Mouse (Mus musculus): ENCODE measurements around the gene H3f3b.
"Not testable (repeated sequence)": the region's sequence is repeated elsewhere in the genome, so short reads cannot be mapped to it uniquely, and the experiment has no call there.

H3f3b gene

DNA sequence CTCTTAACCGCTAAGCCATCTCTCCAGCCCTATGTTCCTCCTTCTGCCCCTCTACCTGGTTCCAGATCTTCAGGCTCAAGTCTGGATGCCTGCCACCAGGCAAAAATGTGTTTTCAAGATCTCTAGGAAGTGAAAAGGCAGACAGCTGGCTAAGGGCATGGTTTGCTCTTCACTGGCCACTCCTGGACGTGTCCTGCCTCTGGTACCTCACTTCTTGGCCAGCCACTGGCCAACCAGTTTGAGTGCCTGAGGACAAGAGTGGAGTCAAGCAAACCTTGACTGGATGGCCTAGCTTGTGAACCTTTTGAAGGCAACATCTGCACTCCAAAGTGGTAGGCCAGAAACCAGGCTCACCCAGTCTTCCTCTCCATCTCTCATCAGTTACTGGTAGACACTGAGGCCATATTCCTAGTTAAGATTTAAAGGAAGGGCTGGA lies 7.8 kb downstream of the H3f3b start:
- no peak for DNase-seq

DNA sequence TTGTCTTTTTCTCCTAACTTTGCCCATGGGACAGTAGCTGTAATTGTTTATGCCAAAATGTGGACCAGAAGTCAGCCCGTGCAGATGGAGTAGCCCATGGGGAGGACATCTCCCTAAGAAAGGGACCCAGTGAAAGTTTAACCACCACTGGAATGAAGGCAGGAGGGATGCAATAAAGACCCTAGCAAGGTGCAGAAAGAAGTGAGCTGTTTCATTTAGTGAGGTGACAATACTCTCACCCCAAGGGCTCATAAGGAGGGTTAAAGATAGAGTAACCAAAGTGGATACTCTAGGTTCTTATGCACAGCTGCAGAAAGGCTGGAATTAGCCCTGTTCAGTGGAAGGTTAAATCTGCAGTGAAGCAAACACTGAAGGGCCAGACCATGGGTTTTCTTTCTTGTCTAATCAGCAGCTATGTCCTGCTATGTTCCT lies 8.4 kb downstream of the H3f3b start:
- DNase-seq: no peak

DNA sequence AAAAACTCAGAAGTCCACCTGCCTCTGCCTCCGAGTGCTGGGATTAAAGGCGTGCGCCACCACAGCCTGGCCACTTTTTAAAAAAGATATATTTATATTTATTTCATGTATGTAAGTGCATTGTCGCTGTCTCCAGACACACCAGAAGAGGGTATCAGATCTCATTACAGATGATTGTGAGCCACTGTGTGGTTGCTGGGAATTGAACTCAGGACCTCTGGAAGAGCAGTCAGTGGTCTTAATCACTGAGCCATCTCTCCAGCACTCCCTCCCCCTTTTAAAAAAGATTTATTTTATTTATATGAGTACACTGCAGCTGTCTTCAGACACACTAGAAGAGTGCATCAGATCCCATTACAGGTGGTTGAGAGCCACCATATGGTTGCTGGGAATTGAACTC lies 8.9 kb downstream of the H3f3b start:
- not testable (repeated sequence) for DNase-seq

DNA sequence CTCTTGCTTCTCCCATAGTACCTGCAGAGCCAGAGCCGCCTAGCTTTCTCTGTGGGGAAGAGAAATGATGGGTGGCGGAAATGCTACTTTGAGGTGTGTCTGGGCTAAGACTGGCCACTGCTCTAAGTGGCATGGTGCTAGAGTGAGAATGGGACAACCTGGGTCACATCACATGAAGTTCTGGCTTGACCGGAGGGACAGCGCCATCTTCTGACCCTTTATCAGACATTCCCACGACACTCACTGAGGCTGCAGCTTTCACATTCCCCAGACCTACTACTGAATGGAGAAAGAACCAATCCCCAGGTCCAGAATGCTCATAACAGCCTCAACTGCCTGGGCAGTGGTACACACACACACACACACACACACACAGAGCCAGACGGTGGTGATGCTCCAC lies 9.7 kb downstream of the H3f3b start:
- no peak for DNase-seq

DNA sequence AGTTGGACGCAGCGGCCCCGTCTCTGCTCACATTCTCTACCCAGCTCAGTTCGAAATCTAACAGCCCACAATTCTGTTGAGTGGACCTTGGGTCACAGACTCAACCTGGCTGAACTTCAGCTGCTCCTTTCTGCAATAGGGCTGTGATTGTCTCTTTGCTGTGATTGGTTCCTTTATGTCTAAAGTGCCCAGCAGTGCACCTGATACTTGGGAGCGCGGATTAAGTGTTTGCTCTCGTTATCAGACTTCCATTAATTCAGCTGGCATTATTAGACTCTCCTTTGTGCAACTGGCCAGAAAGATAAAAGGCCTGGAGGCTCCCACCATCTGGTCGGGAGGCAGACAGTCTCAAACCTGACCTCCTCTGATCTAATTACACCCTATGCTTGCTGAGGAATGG lies 12.9 kb downstream of the H3f3b start:
- DNase-seq: no peak

DNA sequence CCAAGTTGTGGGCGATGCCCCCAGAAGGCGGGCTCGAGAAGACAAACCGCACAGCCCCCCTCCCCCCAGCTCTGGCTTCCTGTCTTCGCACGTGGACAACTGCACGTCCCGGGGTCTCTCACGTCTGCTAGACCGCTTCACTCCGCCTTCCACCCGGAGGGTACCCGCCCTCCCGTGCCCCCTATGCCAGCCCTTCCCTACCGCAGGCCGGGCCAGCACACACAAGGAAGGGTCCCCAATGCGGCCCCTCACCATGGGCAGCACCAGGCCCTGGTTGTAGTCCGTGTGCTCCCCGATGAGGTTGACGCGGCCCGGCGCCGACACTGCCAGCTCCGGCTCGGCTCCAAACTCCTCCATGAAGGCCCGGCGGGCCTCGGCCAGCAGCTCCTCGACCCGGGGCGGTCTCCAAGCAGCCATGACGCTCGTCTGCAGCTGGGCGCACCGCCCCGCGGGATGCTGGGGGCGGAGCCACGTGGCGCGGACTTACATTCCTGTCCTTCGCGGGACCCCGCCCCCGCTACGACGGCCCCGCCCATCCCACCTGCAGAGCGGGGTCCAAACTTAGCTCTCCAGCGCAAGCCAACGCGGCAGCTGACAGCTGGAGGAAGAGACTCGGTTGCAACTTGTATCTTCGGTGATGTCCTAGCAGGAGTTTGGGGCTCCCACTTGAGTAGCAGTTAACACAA lies 15.4 kb downstream of the H3f3b start, which contains the start of gene Galk1:
Gene Galk1, minus strand, starts transcription at position 458 of the 686 bp plus-strand sequence.
- DNase-seq: peak; percentile 92

DNA sequence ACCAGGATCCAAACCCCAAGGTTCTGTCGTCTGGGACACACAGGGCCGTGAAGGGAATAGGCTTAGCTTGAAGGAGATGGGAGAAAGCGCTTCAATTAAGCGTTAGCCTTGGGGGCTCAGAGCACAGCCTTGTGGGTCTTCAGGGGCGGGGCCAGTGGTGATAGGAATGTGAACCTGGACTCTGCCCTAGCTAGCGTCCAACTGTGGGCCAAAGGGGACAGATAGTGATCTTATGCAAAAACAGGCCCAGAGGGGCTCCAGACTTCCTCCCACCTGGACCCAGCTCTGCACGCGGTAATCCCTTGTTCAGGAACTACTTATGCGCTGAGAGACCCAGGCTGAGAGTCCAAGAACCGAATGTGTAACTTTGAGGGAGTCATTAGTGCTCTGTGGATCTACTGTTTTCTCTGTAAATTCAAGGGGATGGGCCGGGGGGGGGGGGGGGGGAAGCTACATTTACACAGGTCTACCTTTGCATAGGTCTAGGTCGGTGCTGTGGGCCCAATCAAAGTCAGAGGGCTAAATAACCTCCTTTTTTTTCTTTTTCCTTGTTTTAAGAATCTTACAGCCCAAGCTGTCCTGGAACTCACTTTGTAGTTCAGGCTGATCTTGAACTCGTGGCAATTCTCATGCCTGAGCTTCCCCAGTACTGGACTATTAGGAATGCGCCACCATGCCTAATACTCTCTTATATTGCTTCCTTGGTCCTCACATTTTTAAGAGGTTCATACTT lies 16.1 kb downstream of the H3f3b start:
- DNase-seq: no peak

DNA sequence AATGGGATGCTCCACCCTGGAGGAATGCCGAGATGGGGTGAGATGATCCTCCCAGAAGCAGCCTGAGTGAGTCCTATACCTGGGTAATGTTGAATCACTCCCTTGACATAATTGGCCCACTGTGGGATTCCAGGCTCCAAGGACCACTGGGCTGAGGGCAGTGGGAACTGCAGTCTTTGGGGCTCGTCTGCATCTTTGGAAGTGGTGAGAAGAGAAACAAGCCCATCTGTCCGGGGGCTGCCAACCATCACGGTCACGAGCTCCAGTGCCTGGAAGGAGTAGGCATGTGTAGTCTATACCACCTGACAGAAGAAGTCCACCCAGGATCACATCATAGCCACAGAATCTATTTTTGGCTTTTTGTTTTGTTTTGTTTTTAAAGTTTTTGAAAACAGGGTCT lies 16.8 kb downstream of the H3f3b start:
- no peak for DNase-seq

DNA sequence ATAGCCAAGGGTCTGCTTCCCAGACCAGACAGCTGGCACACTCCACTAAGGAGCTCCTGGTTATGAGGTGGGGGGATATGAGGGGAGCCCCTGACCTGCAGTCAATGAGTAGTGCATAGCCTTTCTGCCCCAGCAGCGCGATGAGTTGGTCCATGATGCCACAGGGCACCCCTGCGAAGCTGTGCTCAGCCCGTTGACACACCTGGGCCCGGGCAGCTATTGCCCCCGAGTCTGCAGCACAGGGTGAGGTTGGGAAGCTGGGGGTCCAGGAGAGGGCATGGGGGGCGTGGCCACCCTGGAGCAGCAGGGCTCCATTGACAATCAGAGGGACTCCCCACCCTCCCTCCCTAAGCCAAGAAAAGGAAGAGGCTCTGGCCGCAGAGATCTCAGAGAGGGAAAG lies 17.6 kb downstream of the H3f3b start:
- DNase-seq: no peak

DNA sequence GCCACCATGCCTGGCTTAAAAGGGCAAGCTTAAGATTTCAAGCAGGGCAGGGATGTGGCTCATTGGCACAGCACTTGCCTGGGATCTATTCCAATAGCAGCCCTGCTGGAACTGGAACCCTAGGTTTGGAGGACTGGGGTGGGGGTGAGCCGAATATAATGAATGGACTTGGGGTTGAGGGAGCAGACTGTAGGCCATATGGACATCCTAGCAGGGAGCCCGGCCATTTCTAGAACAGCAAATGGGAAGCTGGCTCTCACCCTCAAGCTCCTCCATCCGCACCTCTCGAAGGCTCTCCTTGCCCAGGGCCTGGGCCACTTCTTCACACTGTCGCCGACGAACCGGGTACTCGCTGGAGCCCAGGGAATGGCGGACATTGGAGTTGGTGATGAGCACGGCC lies 18.1 kb downstream of the H3f3b start:
- DNase-seq: no peak

DNA sequence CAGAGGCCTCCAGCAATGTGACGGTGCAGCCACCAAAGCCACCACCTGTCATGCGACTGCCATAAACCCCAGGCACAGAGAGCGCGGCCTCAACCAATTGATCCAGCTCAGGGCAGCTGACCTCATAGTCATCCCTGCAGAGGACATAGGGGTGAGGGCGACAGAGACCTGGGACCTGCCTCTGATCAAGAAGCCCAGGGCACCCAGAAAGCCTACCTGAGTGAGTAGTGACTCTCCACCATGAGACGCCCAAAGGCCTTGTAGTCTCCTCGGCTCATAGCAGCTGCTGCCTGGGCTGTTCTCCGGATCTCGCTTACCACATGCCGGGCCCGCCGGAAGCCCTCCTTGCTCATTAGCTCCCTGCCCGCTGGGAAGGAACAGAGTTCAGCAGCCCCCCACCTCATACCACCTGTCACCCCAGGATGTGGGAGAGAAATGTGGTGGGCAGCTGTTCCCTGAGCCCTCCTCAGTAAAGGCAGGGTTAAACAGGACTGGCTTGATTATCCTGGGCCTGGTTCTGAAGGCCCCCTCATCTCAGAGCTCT lies 18.9 kb downstream of the H3f3b start:
- DNase-seq: no peak

DNA sequence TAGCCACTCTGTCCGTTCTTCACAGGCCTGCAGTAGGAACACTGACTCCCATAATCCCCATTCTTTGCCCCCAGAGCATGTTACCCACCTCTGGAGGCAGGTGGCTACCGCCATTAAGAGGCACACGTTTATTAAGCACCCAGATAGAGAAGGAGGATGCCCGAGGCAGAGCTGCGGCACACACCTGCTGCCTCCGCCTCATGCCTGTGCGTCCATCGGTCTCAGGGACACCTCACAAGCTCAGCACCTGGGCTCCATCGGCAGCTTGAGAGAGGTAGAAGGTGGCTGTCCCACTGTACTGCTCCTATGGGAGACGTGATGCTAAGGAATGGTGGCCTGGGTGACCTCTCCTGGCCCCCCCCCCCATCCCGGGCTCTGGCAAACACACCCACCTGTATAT lies 19.4 kb downstream of the H3f3b start:
- no peak for DNase-seq

DNA sequence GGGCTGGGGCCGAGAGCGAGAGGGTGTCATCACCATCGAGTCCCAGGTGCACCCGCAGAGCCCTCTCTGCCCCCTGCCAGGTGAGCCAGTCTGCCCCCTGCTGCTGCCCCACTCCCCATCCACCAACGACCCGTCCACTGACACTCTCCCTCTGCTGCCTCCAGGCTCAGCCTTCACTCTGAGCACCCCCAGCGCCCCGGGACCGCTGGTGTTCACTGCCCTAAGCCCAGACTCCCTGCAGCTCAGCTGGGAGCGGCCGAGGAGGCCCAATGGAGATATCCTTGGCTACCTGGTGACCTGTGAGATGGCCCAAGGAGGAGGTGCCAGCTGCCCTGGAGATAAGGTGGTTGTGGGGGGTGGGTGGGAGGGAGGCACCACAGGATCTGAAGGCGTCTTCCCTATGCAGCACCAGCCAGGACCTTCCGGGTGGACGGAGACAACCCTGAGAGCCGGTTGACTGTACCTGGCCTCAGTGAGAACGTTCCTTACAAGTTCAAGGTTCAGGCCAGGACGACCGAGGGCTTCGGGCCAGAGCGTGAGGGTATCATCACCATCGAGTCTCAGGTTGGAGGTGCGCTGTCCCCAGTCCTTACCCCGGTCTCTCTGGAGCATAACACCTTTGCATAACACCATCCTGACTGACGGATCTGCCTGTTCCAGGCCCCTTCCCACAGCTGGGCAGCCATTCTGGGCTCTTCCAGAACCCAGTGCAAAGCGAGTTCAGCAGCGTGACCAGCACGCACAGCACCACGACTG lies 20.5 kb downstream of the H3f3b start:
- DNase-seq: no peak

DNA sequence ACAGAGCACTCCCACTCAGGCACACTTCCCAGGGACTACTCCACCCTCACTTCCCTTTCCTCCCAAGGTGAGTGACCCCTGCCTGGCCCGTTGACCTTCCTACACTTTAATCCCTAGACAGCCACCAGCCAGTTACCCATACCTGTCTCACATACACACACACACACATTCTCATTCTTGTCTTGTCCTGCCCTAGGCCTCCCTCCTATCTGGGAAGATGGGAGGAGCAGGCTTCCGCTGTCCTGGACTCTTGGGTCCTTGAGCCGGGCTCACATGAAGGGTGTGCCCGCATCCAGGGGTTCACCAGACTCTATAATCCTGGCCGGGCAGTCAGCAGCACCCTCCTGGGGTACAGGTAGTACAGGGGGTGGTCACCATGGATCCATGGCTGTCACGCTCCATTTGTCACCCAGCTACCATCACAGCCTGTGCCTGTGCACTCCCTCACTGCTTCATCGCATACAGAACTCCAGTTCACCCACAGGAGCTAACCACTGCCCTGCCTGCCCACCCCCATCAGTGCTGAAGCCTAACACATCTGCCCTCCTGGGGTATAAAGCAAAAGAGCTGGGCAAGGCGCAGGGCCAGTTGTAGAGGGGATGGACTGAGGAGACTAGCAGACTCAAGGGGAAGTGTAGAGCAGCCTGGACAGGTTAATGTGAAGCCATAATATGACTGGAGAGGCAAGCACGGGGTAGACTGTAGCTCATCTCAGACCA lies 21.9 kb downstream of the H3f3b start:
- DNase-seq: no peak

DNA sequence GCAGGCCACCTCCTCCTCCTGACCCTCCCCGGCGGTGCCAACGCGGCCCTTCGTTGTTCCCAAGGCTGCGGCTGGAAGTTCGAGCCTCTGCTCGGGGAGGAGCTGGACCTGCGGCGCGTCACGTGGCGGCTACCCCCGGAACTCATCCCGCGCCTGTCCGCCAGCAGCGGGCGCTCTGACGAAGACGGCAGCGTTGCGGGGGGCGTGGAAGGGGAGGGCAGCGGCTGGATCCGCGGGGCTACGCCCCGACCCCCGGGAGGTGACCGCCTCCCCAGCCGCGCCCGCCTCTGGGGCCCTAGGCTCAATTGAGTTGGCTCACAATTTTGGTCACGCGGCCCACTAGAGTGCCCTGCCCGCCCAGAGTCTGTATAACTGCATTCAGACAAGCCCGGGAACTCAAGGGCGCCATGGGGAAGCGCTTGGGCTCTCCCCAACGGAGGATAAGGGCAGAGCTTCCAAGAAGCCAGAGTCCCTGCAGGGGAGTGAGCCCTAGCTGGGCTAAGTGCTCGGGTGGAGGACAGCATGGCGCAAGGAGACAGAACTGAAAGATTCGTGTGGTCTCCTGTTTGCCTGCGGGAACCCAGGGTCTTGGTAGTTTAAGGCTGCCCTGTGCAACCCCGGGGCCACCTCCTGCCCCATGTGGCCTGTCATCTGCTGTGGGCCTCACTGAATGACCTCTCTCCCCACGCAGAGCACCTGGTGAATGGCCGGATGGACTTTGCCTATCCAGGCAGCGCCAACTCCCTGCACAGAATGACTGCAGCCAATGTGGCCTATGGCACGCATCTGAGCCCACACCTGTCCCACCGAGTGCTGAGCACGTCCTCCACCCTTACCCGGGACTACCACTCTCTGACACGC lies 22.7 kb downstream of the H3f3b start:
- peak; percentile 45 for DNase-seq

DNA sequence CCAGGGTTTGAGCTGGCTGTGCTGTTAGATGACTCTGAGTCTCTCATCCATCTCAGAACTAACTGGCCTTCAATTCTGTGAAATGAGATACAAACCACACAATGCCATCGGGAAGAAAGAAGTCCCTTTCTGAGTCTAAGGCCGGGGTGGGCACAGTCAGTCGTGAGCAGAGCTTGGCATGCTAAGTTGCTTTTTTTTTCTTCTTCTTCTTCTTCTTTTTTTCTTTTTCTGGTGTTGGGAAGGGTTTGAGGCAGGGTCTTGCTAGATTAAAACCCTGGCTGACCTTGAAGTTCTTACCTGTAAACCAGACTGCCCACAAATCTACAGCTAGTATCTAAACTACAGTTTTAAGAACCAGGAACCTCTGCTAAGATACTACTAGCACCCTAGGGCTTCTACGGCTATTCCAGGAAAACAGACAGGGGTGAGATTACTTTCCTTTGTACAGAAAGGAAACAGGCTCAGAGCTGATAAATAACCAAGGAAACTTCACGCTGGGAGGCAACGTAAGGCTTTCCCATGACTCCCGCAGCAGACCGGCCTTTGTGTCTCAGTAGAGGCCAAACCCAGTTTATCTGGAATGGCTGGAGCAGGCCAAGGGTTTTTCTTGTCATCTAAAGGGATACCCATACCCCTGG lies 23.5 kb downstream of the H3f3b start:
- DNase-seq: no peak

DNA sequence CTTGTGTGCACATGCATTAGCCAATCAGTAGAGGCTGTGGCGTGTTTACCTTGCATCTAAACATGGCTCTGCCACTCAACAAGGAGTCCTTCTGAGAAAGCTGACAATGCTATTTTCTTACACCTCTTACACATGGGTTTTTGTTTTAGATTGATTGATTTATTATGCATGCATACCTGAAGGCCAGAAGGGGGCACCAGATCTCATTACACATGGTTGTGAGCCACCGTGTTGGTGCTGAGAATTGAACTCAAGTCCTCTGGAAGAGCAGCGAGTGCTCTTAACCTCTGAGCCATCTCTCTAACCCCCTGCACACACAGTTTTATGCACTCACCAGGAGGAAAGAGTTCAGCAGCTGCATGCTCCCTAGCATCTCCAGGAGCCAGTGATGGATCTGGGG lies 24.9 kb downstream of the H3f3b start:
- no peak for DNase-seq

DNA sequence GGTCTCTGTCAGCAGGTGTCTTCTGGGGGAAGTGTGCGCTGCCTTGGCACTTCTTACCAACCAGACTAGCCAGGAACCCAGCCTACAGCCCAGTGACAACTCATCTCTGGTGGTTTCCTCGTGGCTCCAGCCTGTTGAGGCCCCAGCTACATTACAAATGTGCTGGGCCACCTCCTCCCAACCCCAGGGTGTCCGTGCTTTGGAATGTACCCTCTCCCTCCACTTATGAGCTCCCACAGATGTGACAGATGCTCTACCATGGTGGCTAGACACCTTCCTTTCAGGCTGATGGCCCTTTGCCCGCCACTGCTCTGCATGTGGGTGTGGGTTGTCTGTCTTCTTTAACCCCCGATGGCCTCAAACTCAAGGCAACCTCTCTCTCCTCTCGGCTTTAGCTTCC lies 26.0 kb downstream of the H3f3b start:
- no peak for DNase-seq

DNA sequence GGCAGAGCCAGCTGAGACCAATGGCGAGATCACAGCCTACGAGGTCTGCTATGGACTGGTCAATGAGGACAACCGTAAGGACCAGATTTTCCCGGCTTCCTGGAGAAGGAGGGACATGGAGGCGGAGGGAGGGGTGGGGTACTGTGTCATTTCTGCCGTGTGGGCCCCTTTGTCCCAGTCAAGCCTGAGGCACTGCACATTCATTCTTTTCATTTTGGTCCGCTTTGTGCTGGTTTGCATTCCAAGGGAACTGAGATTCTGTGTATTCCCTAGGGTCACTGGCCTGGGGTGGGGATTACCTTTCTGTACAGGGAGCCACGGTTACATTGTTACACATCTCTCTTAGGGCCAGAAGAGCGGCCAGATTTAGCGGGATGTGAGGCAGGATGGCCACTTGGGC lies 27.2 kb downstream of the H3f3b start:
- no peak for DNase-seq

DNA sequence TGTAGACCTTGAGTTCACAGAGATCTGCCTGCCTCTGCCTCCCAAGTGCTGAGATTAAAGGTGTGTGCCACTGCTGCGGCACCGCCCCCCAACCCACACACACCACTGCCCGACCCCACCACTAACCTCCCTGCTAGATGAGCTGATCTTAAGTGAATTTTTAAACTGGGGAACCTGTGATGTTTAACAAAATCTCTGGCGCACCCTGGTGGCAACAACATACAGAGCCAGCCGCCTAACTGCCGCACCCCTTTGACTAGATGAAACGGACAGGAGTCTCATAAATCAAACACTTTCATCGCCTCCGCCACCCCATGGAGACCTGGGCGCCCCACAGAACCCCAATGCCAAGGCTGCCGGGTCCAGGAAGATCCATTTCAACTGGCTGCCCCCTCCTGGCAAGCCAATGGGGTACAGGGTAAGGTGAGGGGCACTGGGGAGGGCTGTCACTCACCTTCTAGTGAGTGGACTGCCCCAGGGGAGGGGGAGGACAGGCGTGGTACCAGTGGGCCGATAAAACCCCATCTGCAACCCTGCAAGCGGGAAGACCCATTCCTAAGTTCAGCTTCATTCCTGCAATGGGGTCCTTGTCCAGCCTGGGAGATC lies 28.1 kb downstream of the H3f3b start:
- peak; percentile 60 for DNase-seq

DNA sequence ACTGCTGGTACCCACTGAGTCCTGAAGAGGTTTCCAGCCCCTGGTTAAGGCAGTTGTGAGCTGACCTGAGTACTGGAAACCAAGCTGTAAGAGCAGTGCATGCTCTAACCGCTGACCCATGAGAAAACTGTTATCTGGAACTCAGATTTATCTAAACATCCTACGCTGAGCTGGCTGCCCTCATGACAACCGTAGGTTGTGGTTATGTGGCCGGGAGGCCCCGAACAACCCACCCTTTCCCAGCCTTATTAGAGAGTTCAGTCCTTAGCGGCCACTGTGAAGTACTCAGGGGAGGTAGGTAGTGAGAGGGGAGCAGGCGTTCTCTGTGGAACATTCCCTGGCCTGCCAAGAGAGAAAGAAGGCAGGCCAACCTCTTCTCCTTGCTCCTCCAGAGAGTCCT lies 28.7 kb downstream of the H3f3b start:
- DNase-seq: no peak
